Mouse (Mus musculus) common myeloid progenitor, adult 5-6 weeks (primary cell): Measurements from ENCODE around the gene Rarb. TPM values are rescaled to one million over a fixed set of nuclear protein-coding genes. Genes with fewer than 3 reads are reported as not detected.

Experiments
- ATAC-seq: replicated peaks from 2 replicates; pipeline ENCODE4 v1.8.0; 2016; ENCODE audit warnings: low read depth, mild to moderate bottlenecking, moderate TSS enrichment, inconsistent platforms; ENCODE audit not compliant: poor library complexity, severe bottlenecking
- total RNA-seq: library from RNA; stranded (forward); fragments of 200-1000, 187-1606 nt; gene quantifications from 2 replicates; pipeline ENCODE4 v1.2.3, GENCODE M21; 2017

Rarb gene
- total RNA-seq, 1 experiment from 2014 or later, result not detected

- no peak for ATAC-seq
Observed at GRCm38 (mm10) chr14:16599224-16599623, 219.7 kb downstream of the Rarb start.

DNA sequence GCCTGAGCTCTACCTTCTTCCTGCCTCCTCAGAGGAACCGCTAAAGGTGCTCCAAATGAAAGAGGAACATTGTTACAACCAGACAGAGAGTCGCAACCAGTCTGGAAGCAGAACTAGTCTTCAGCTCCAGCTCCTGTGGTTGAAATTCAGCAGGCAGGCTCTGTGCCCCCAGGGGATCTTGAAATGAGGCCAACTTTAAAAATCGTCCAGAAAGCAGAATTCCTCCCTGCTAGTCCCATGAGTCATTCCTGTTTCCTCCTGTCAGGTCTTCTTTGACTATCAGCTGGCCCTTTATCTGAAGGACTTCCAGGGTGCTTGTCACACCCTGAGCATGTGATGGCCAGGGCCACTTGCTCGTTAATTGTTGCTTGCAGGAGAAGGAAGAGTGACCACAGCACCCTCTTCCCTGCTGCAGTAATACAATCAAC is 220.9 kb downstream of the Rarb start:
- ATAC-seq, result peak; percentile 94

GRCm38 (mm10) chr14:16589139-16589538 is 229.8 kb downstream of the Rarb start:
- no peak for ATAC-seq

DNA sequence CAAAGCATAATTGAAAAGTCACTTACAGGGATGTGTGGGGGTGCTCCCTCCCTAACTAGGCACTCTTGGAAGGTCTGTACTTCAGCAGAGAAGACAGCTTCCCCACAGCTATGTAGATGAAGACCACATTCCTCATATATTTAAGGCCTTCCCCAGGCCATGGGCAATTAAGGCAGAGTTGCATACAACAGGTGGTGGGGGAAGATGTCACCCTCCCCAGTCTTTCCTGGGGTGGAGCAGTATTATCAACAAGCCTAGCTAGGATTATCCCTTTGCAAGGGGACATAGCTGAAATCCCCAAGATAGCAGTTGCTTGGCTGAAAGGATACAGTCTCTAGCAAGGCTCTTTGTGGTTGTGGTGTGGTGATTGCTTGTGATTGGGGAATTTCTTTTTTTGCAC is 240.9 kb downstream of the Rarb start:
- no peak for ATAC-seq

GRCm38 (mm10) chr14:16577049-16577448 is 241.9 kb downstream of the Rarb start:
- ATAC-seq, result no peak

DNA sequence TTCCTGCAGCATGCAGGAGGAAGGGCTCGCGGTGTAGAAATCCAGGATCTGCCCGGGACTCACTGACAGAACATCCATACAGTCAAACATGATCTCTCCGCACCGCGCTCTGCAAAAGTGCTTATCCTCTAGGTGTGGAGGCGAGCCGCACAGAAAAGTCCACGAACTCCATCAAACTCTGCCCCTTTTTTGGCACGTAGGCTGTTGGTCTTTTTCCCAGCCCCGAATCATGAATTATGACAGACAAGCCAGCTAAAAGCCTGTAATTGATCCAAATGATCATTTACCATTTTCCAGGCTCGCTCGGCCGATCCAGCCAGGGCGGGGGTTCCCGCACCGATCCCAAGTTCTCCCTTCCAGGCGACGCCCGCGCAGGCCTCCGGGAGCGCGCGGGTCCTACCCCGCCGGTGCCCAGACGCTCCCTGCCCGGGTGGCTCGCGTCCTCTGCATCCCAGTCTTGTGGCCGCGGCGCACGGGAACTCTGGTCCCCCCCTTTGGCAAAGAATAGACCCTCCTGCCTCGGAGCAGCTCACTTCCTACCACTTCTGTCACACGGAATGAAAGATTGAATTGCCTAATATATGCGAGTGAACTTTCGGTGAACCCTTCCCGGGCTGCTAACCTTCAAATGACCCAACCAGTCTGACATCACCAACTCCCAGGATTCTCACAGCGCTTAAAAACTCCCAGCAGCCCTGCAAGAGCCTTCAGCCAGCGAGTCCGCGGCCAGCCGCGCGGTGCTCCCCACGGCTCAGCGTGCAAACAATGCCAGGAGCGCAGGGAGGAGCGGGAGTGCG is 243.8 kb downstream of the Rarb start:
- peak; percentile 85 for ATAC-seq

GRCm38 (mm10) chr14:16573475-16574171 is 245.3 kb downstream of the Rarb start:
- ATAC-seq, result no peak

DNA sequence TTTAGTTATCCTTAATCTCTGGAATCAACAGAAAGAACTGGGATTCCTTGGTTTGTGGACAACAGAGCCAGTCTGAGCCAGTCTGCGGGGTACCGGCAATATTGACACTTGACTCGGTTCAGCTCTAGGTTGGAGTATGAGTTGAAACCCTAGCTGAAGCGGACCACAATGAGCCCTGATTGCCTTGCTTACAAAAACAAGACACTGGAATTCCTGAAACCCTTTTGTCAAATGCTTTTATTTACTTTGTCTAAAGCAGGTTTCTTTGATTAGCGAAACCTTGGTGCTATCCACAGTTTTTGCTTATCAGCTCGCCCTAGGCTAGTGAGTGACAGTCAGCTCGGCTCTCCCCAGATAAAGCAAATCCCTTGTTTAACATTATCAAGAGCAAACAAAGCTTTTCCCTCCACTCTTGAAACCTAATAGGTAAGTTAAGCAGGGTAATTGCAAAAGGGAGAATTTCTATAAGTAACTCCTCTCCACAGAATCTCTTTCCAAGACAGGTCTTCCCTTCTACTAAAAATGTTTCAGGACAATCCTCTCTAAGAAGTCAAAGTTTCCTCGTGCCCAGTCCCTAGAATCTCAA is 246.1 kb downstream of the Rarb start:
- no peak for ATAC-seq

- peak; percentile 66 for ATAC-seq
Observed at GRCm38 (mm10) chr14:16569506-16570001, 249.4 kb downstream of the Rarb start.

DNA sequence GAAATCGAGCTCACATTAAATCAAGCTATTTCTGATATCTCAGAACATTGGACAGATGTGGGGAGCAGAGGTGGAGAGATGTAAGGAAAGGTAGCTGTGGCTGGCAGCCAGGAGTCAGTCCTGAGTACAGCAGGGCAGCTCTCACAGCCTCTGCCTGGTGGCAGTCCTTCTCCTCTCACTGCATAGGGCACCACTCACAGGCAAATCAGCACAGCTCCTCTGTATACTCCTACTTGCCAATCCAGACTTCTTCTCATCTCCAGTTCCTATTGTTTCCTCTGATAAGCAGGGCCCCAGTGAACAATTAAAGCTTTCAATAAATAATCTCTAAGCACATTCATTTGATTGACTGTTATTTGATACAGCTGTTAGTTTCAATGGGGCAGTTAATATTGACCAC is 252.0 kb downstream of the Rarb start:
- ATAC-seq, result no peak

GRCm38 (mm10) chr14:16563912-16564311 is 255.0 kb downstream of the Rarb start:
- ATAC-seq, result peak; percentile 76

DNA sequence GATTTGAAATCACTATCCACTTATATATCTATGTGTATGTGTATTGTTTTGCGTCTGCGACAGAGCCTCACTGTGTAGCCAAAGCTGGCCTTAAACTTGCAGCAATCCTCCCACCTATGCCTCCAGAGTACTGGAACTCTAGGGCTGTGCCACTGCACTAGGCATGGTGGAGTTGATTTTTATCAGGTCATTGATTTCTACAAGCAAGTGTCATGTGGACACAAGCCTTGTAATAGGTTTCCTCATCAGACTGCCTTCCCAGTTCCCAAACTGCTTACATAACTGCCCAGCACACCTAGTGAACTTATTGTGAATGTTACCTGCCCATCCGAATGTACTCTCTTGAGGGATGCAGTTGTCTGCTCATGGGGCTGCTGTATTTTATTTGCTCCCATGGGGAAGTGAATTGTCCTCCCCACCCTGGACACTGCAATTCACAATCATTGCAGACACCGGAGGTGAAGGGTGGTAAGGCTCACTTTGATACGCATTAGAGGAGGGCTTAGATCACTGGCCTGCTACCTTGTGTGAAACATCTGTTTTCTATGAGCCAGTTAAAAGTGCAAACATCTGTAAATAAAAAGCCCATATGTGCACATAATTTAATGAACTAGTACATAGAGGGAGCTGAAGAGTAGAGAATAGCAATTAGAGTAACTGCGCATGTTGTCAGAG is 257.3 kb downstream of the Rarb start:
- no peak for ATAC-seq

- ATAC-seq, result peak; percentile 77
Observed at GRCm38 (mm10) chr14:16559294-16560217, 259.4 kb downstream of the Rarb start.

GRCm38 (mm10) chr14:16558033-16558432 is 260.9 kb downstream of the Rarb start:
- ATAC-seq, result no peak

GRCm38 (mm10) chr14:16554643-16555459 is 264.1 kb downstream of the Rarb start:
- peak; percentile 67 for ATAC-seq

DNA sequence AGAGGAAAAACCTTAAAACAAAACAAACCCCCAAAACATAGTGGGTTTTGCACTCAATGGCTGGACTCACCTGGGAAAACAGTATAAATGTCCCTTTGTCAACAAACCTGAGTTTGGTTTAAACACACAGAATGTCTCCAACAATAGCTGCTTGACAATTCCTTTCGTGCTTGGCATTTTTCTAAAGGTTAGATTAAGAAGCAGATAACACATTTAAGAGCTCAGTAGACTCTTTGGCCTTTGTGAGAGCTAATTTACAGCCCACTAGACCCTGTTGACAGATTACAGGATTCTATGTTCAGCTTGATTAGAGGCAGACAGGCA is 264.7 kb downstream of the Rarb start:
- no peak for ATAC-seq

DNA sequence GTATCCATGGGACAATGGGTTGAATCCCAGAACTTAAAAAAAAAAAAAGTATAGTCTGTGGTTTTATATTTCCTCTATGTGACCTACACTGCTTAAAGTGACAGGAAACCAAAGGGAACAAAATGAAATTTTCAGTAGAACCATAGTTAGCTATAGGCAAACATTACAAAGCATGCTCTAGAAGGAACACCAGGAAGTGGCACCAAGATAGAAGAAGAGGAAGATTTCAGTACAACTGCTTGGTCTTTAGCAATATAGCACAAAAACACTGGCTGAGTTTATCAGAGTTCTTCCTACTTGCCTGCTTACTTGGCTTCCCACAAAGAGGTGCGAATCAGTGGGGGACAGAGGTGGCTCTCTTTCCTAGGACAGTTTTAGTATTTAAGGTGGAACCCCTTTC is 266.7 kb downstream of the Rarb start:
- ATAC-seq, result peak; percentile 27; the same call in 1 of the 2 replicates

DNA sequence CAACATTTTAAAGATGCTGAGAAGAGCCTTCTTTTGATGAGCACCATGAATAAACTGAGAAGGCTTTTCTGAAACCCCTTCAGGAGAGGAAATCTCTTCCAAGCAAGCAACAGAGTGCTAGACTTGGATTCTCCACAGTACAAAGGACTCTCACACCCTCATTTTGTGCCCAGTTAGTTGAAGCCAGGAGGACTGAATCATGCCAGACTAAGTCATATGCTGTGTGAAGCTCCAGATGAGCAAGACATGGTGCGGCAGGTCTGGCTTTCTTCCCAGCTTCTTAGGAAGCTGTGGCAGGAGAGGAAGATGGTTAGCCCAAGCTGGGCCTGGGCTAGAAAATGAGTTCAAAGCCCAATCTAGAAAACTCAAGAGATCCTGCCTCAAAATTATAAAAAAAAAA is 267.1 kb downstream of the Rarb start:
- ATAC-seq, result no peak

GRCm38 (mm10) chr14:16548200-16548576 is 270.8 kb downstream of the Rarb start:
- ATAC-seq, result 0 out of 2 replicates have a peak, but pooled peaks have one; percentile 10
